Mouse (Mus musculus): Measurements from ENCODE around the gene Igf1r. TPM values are rescaled to one million over a fixed set of nuclear protein-coding genes. Genes with fewer than 3 reads are reported as not detected.

Igf1r gene
- polyA plus RNA-seq (2012; rRNA removed): 20.0 and 24.6 TPM in 2 replicates

GRCm38 (mm10) chr7:67952777-67953700 is at the start of gene Igf1r:
Gene Igf1r, plus strand, starts transcription at chr7:67952827.

GRCm38 (mm10) chr7:68264028-68264453 is 311.4 kb downstream of the Igf1r start, which contains the start of gene Pgpep1l:
Gene Pgpep1l, minus strand, starts transcription at chr7:68264233.

GRCm38 (mm10) chr7:68273515-68273914 is 320.9 kb downstream of the Igf1r start, which contains the start of gene Fam169b:
Gene Fam169b, plus strand, starts transcription at chr7:68273839.

Other genes starting within 250 kb of the Igf1r start
- gene Synm, start 193.1 kb upstream of the Igf1r start, polyA plus RNA-seq (2012; rRNA removed): 15.0 and 23.2 TPM in 2 replicates